Mouse (Mus musculus) heart, embryonic 13.5 days (tissue): Measurements from ENCODE around the gene Dmrt1. TPM values are rescaled to one million over a fixed set of nuclear protein-coding genes. Genes with fewer than 3 reads are reported as not detected.
A peak's percentile ranks its signal among the peaks of the same experiment; 100 is the strongest.

Source experiments
- ATAC-seq: fragments of 200-750 bp; cut with Nextera tagmentation; 2 replicates; pipeline ENCODE4 v1.8.0; 2017; ENCODE audit warnings: moderate TSS enrichment; ENCODE audit not compliant: insufficient number of reproducible peaks, low FRiP score, low TSS enrichment; ENCODE audit errors: extremely low read depth
- H3K27ac ChIP-seq: fragments of 300-500 bp; sonication (generic); replicated peaks from 2 replicates; pipeline ENCODE4 v1.5.1; 2015; ENCODE audit warnings: moderate library complexity, mild to moderate bottlenecking, inconsistent platforms
- H3K27me3 ChIP-seq: fragments of 300-500 bp; sonication (generic); replicated peaks from 2 replicates; pipeline ENCODE4 v1.6.1; 2015; ENCODE audit warnings: mild to moderate bottlenecking, inconsistent platforms
- H3K36me3 ChIP-seq: fragments of 300-500 bp; sonication (generic); 2 replicates; pipeline ENCODE4 v1.6.1; 2015; ENCODE audit warnings: mild to moderate bottlenecking, inconsistent platforms
- H3K4me1 ChIP-seq: fragments of 300-500 bp; sonication (generic); 2 replicates; pipeline ENCODE4 v1.6.1; 2015; ENCODE audit warnings: inconsistent platforms
- H3K4me2 ChIP-seq: fragments of 300-500 bp; sonication (generic); 2 replicates; pipeline ENCODE4 v1.6.1; 2015; ENCODE audit warnings: inconsistent platforms, mild to moderate bottlenecking, moderate library complexity
- H3K4me3 ChIP-seq: fragments of 300-500 bp; sonication (generic); 2 replicates; pipeline ENCODE4 v1.5.1; 2015; ENCODE audit warnings: moderate library complexity, mild to moderate bottlenecking, inconsistent platforms
- H3K9ac ChIP-seq: fragments of 300-500 bp; sonication (generic); 2 replicates; pipeline ENCODE4 v1.6.1; 2015; ENCODE audit warnings: inconsistent platforms, mild to moderate bottlenecking, moderate library complexity
- H3K9me3 ChIP-seq: fragments of 300-500 bp; sonication (generic); 2 replicates; pipeline ENCODE4 v1.6.1; 2016; ENCODE audit warnings: inconsistent platforms
- WGBS: fragments of 180-500 bp; shearing (Covaris S2); methylation state at CpG from one replicate; pipeline ENCODE4 v1.1.7; 2015; ENCODE audit warnings: mixed read lengths; 5-methylcytosine and 5-hydroxymethylcytosine counted together
- polyA plus RNA-seq: library from polyadenylated mRNA; unstranded; fragments of >200 nt; fragmentation: Nextera tagmentation; extraction: Ambion mirVana; gene quantifications from 2 replicates; pipeline ENCODE4 v1.2.1, GENCODE M21; 2015

The Dmrt1 gene
- polyA plus RNA-seq, 1 experiment from 2014 or later: 0.16 TPM

DNA sequence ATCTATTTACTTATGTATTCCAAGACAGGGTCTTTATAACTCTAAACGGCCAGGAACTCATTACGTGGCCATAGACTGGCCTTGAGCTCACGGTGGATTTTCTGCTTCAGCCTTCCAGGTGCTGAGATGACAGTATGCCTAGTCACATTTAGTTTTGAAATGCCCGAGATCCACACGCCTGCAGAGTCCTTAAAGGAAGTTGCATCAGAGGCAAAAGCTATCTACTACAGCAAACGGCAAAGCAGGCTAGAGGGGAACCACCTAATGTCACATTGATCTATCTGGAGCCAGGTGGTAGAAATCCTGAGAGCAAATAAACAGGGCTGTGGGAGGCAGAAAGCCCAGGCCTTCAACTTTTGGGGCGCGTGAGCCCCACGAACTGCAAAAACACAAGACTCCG, 540 bp upstream of the Dmrt1 start:
- Histone ChIP-seq H3K9me3 (peaks cover 4% of the 10 kb centered on the region), H3K4me2 (peak overlapping the region; percentile 69; the same call in 1 of the 2 replicates), H3K4me3 (no peak overlapping the region), H3K27me3 (peaks cover 81% of the 10 kb centered on the region), H3K27ac (no peak overlapping the region), H3K9ac (no peak overlapping the region), H3K4me1 (peaks cover 18% of the 10 kb centered on the region), H3K36me3 (no peaks in the 10 kb centered on the region)
- WGBS: 27% methylated on average over 10 of the region's 10 CpGs
- ATAC-seq: no peak

- H3K4me1 ChIP-seq: peaks cover 18% of the 10 kb centered on the region
- WGBS: 2% methylated on average over 23 of the region's 23 CpGs
- ATAC-seq: no peak
- peak overlapping the region; percentile 69 for H3K4me2 ChIP-seq
- H3K36me3 ChIP-seq: no peaks in the 10 kb centered on the region
- H3K9ac ChIP-seq: no peak overlapping the region
- H3K27me3 ChIP-seq: peaks cover 89% of the 10 kb centered on the region
- H3K9me3 ChIP-seq: peaks cover 4% of the 10 kb centered on the region
- no peak overlapping the region for H3K27ac ChIP-seq
- peak overlapping the region; percentile 48 for H3K4me3 ChIP-seq
Observed at GRCm38 (mm10) chr19:25506616-25507015, 1.2 kb downstream of the Dmrt1 start.

DNA sequence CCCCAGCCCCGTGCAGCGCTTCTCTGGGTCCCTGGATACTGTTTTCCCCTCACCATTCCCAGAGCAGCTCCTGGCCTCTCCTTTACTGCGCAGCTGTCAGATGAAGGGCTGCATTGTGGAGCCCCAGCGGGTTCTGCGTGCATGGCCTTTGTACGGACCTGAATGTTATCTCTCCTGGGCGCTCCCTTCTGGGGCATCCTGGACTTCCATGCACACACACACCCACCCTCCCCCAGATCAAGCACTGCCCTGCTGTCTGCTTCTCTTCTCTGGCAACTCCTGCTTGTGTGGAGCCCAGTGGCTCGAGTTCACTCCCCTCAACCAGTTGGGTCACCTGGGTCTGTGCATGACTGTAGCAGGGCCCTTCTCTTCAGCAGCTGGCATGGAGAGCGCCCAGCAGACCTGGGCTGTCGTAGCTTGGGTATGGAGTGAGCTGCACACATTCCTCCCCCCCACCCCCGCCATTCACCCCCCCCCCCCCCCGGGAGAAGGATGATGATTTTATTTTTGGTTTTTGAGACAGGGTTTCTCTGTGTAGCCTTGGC, 9.6 kb downstream of the Dmrt1 start:
- Histone ChIP-seq H3K27me3 (peaks cover 46% of the 10 kb centered on the region), H3K4me2 (no peak overlapping the region), H3K36me3 (no peaks in the 10 kb centered on the region), H3K9me3 (no peaks in the 10 kb centered on the region), H3K4me1 (peaks cover 4% of the 10 kb centered on the region), H3K27ac (no peak overlapping the region), H3K4me3 (no peak overlapping the region), H3K9ac (no peak overlapping the region)
- WGBS: 36% methylated on average over 10 of the region's 12 CpGs
- ATAC-seq: no peak

DNA sequence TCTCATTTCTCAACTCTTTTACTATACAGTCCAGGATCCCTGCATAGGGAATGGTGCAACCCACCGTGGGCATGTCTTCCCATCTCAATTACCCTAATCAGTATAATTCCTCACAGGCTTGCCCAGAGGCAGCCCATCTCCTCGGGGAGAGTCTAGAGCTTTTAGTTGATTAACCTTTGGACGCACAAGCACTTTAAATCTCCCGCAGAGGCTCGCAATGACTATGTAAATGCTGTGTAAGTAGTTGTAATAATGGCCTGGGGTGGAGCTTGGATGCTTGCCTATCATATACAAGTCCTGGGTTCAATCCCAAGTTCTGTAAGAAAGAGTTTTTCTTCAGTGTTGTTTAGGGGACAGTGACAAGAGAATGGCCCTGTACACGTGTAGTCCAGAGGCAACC, 18.7 kb downstream of the Dmrt1 start:
- ATAC-seq: no peak
- no peaks in the 10 kb centered on the region for H3K36me3 ChIP-seq
- no peak overlapping the region for H3K27ac ChIP-seq
- no peak overlapping the region for H3K4me3 ChIP-seq
- no peak overlapping the region for H3K9ac ChIP-seq
- H3K27me3 ChIP-seq: no peaks in the 10 kb centered on the region
- 74% methylated on average over 6 of the region's 6 CpGs for WGBS
- no peak overlapping the region for H3K4me2 ChIP-seq
- H3K9me3 ChIP-seq: no peaks in the 10 kb centered on the region
- peaks cover 3% of the 10 kb centered on the region; the same call in 1 of the 2 replicates for H3K4me1 ChIP-seq

DNA sequence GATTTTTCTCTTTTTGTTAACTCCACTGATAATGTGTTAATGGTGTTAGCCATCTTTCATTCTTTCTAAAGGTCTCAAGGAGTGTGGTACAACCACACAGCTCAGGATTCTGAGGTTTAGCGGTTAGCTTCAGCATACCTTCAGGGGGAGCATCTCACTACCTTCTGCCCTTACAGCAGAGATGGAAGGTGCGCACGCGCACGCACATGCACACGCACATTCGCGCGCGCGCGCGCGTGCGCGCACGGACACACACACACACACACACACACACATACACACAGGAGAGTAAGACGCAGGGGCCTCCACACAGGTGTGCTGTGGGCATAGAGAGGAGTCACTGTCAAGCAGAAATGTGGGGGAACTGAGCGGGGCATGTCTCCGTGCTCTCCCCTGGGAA, 20.3 kb downstream of the Dmrt1 start:
- Histone ChIP-seq H3K4me3 (no peak overlapping the region), H3K27ac (no peak overlapping the region), H3K9me3 (no peaks in the 10 kb centered on the region), H3K9ac (no peak overlapping the region), H3K4me2 (no peak overlapping the region), H3K27me3 (no peaks in the 10 kb centered on the region), H3K36me3 (no peaks in the 10 kb centered on the region), H3K4me1 (peaks cover 6% of the 10 kb centered on the region; the same call in 1 of the 2 replicates)
- ATAC-seq: no peak
- 94% methylated on average over 20 of the region's 20 CpGs for WGBS

DNA sequence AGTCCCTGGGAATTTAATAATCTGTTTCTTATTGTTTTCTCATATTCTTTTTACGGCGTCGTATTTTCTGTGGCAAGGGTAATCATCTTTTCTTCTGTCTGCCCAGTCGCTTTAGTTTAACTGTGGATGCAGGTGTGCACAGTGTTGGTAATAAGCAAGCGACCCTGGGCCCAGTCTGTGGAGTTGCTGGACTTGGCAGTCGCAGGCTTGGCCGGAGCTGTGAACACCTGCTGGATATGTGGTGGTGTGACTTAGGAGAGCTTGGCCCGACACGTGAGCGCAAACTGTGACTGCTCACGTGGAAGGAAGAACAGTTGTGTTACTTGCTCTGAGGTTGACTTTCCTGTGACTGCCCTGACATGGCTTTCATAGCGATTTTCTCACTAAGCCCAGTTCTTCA, 24.3 kb downstream of the Dmrt1 start:
- no peaks in the 10 kb centered on the region for H3K36me3 ChIP-seq
- no peak overlapping the region for H3K4me3 ChIP-seq
- WGBS: 73% methylated on average over 12 of the region's 12 CpGs
- peaks cover 6% of the 10 kb centered on the region; the same call in 1 of the 2 replicates for H3K4me1 ChIP-seq
- H3K9me3 ChIP-seq: no peaks in the 10 kb centered on the region
- H3K27ac ChIP-seq: no peak overlapping the region
- H3K27me3 ChIP-seq: no peaks in the 10 kb centered on the region
- H3K9ac ChIP-seq: no peak overlapping the region
- ATAC-seq: no peak
- H3K4me2 ChIP-seq: no peak overlapping the region

- H3K9ac ChIP-seq: no peak overlapping the region
- no peak for ATAC-seq
- H3K27ac ChIP-seq: no peak overlapping the region
- H3K27me3 ChIP-seq: peaks cover 42% of the 10 kb centered on the region
- H3K4me1 ChIP-seq: no peaks in the 10 kb centered on the region
- 31% methylated on average over 13 of the region's 13 CpGs for WGBS
- no peak overlapping the region for H3K4me3 ChIP-seq
- no peak overlapping the region for H3K4me2 ChIP-seq
- no peaks in the 10 kb centered on the region for H3K36me3 ChIP-seq
- H3K9me3 ChIP-seq: no peaks in the 10 kb centered on the region
Observed at GRCm38 (mm10) chr19:25545714-25546340, 40.4 kb downstream of the Dmrt1 start.

GRCm38 (mm10) chr19:25547086-25547643, 41.7 kb downstream of the Dmrt1 start:
- H3K36me3 ChIP-seq: no peaks in the 10 kb centered on the region
- H3K27me3 ChIP-seq: peaks cover 52% of the 10 kb centered on the region
- no peaks in the 10 kb centered on the region for H3K4me1 ChIP-seq
- H3K9me3 ChIP-seq: no peaks in the 10 kb centered on the region
- no peak overlapping the region for H3K4me3 ChIP-seq
- WGBS: 64% methylated on average over 9 of the region's 9 CpGs
- no peak for ATAC-seq
- no peak overlapping the region for H3K27ac ChIP-seq
- H3K4me2 ChIP-seq: no peak overlapping the region
- H3K9ac ChIP-seq: no peak overlapping the region

- no peak overlapping the region for H3K4me2 ChIP-seq
- H3K27me3 ChIP-seq: peaks cover 36% of the 10 kb centered on the region
- WGBS: 43% methylated on average over 5 of the region's 5 CpGs
- no peak for ATAC-seq
- H3K27ac ChIP-seq: no peak overlapping the region
- no peaks in the 10 kb centered on the region for H3K9me3 ChIP-seq
- no peaks in the 10 kb centered on the region for H3K4me1 ChIP-seq
- H3K36me3 ChIP-seq: no peaks in the 10 kb centered on the region
- no peak overlapping the region for H3K4me3 ChIP-seq
- no peak overlapping the region for H3K9ac ChIP-seq
Observed at GRCm38 (mm10) chr19:25550346-25550745, 44.9 kb downstream of the Dmrt1 start.

DNA sequence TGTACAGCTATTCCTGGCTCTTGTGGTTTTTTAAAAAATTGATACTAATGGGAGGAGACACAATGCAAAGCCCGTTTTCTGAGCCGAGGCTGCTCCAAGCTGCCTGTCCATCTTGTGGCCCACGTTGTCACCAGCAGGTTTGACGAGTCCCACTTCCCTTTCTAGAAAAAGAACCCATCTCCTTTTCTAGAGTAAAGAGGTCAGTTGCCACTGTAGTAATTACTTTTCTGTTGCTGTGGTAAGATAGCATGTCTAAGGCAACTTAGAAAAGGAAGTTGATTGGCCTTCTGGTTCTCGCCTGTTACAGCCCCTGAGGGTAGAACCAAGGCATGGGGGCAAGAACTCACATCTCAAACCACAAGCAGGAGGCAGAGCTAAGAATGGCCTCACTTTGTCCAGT, 45.6 kb downstream of the Dmrt1 start:
- H3K9me3 ChIP-seq: no peaks in the 10 kb centered on the region
- WGBS: 52% methylated on average over 5 of the region's 5 CpGs
- H3K9ac ChIP-seq: no peak overlapping the region
- no peak overlapping the region for H3K4me2 ChIP-seq
- H3K27me3 ChIP-seq: peaks cover 32% of the 10 kb centered on the region
- no peak overlapping the region for H3K4me3 ChIP-seq
- H3K4me1 ChIP-seq: no peaks in the 10 kb centered on the region
- ATAC-seq: no peak
- H3K36me3 ChIP-seq: no peaks in the 10 kb centered on the region
- no peak overlapping the region for H3K27ac ChIP-seq

- WGBS: 68% methylated on average over 12 of the region's 12 CpGs
- Histone ChIP-seq H3K4me2 (no peak overlapping the region), H3K36me3 (no peaks in the 10 kb centered on the region), H3K27me3 (peaks cover 53% of the 10 kb centered on the region), H3K9me3 (peaks cover 9% of the 10 kb centered on the region; the same call in 1 of the 2 replicates), H3K9ac (no peak overlapping the region), H3K4me3 (no peak overlapping the region), H3K27ac (no peak overlapping the region), H3K4me1 (no peaks in the 10 kb centered on the region)
- no peak for ATAC-seq
Observed at GRCm38 (mm10) chr19:25564430-25564829, 59.0 kb downstream of the Dmrt1 start.

DNA sequence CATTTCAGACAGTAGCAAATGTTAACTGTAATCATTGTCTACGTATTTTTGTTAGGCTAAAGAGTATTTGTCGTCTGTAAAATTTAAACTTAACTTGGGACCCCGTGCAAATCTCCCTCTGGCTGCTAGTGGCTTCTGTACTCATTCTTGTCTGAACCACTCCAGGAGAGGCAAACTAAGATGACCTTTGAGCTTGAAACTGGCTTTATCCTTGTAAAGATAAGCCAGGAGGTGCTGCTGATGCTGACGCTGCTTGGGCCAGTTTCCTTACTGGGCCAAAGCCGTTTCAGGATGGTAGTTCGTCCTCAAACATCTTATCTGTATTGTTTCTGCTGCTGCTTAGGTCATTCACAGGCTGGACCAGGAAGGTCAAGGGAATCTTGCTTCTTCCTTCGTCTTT, 64.4 kb downstream of the Dmrt1 start:
- Histone ChIP-seq H3K9me3 (no peaks in the 10 kb centered on the region), H3K9ac (no peak overlapping the region), H3K27ac (no peak overlapping the region), H3K4me2 (no peak overlapping the region), H3K36me3 (no peaks in the 10 kb centered on the region), H3K4me1 (peaks cover 14% of the 10 kb centered on the region), H3K27me3 (peaks cover 67% of the 10 kb centered on the region), H3K4me3 (no peak overlapping the region)
- 46% methylated on average over 7 of the region's 7 CpGs for WGBS
- ATAC-seq: no peak
